Mouse (Mus musculus): ENCODE measurements around the gene Usp29.

- TF ChIP-seq CTCF (IDR thresholded peaks at IDR 0.05; ENCODE audit: extremely low read depth, insufficient read depth, insufficient read length, insufficient replicate concordance): no peak
- no peak for TF ChIP-seq POLR2A (IDR thresholded peaks at IDR 0.05; ENCODE audit: low read depth, low read length)
These were observed 105.0 kb downstream of the Usp29 start for GRCm38 (mm10) chr7:6835351-6835750.
